ENCODE assay signal across 9 mouse cellular contexts in the genomic region with DNA sequence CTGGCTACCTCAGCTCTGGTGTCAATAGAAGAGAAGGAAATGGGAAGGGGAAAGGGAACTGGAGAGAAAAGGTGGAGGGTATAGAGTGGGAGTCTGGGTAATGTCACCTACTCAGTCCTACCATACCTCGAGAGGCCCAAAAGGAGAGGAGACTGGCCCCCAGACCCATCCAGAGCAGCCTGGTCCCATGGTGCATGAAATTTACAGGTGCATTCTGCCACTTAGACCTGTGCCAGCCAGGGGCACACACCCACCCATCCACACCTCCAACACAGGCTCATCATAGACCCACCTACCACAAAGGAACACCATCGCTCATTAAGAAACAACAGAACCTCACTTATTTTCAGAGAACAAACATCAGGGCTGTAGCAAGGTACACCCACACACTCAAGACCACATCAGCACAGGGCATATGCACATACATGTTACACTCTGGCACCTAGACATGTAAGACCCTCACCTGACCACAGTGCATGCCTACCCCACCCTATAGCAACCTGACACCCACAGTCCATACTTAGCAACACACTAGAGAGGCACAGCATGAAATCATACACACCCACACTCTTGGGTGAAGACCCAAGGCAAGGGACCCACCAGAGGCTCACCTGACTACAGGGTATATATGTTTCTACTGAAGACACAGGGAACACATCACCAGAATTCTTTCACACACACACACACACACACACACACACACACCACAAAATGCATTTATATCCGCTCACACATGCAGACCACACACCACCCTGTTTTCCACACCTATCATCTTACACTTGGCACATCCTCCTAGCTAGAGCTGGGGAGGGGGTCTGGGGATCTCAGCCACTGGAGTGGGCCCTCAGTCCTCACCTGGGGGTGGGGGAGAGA. TPM values are rescaled to one million over a fixed set of nuclear protein-coding genes. Genes with fewer than 3 reads are reported as not detected.
DNase-seq lines count a peak whose midpoint lies in the region; ATAC-seq lines count a peak whose summit lies in the region.
"Had no signal": no experiment of that assay in that cellular context is flagged by ENCODE, and none has a peak within 500 bp of the region (broad histone marks: within the 10 kb centered on the region; RNA-seq: fewer than 3 reads in every experiment).

No protein-coding gene starts in this region.

- no peak overlapping the region for H3K27ac ChIP-seq in kidney, embryonic 15.5 days
- H3K27ac ChIP-seq in embryonic facial prominence, embryonic 13.5 days: no peak overlapping the region
- H3K27ac ChIP-seq in intestine, embryonic 14.5 days (ENCODE audit: low read depth): no peak overlapping the region
- H3K27ac ChIP-seq in neural tube, embryonic 13.5 days (replicated peaks): no peak overlapping the region

- ATAC-seq in kidney, embryonic 15.5 days (replicated peaks; ENCODE audit: low FRiP score): no peak
- ATAC-seq in embryonic facial prominence, embryonic 13.5 days (ENCODE audit: insufficient number of reproducible peaks, insufficient read depth, low FRiP score, low TSS enrichment, low read depth): no peak
- no peak for ATAC-seq in intestine, embryonic 14.5 days (replicated peaks; ENCODE audit: low FRiP score, low TSS enrichment, low read depth)
- no peak for ATAC-seq in neural tube, embryonic 13.5 days (ENCODE audit: low read depth)

- peak overlapping the region; percentile 55 for H3K4me3 ChIP-seq in kidney, embryonic 15.5 days (replicated peaks)
- peak overlapping the region; percentile 53; the same call in 1 of the 2 replicates for H3K4me3 ChIP-seq in embryonic facial prominence, embryonic 13.5 days
- H3K4me3 ChIP-seq in intestine, embryonic 14.5 days (ENCODE audit: low read depth, low read length): peak overlapping the region; percentile 37
- peak overlapping the region; percentile 54 for H3K4me3 ChIP-seq in neural tube, embryonic 13.5 days

- no peak for DNase-seq in kidney, postnatal 14 days
- DNase-seq in intestine, embryonic 14.5 days (ENCODE audit: low spot score): no peak
- DNase-seq in adrenal gland, postnatal 25 days: no peak
- DNase-seq in adrenal gland, postnatal 4 days (ENCODE audit: low spot score in 2 of 2): no peak
- DNase-seq in kidney, adult 11 months: no peak

- no peaks in the 10 kb centered on the region for H3K9me3 ChIP-seq in kidney, embryonic 15.5 days (replicated peaks)
- H3K9me3 ChIP-seq in embryonic facial prominence, embryonic 13.5 days: no peaks in the 10 kb centered on the region
- H3K9me3 ChIP-seq in intestine, embryonic 14.5 days (ENCODE audit: control insufficient read depth, low read length): no peaks in the 10 kb centered on the region
- H3K9me3 ChIP-seq in neural tube, embryonic 13.5 days: no peaks in the 10 kb centered on the region

- H3K9ac ChIP-seq in kidney, embryonic 15.5 days: no peak overlapping the region
- H3K9ac ChIP-seq in embryonic facial prominence, embryonic 13.5 days: no peak overlapping the region
- no peak overlapping the region for H3K9ac ChIP-seq in intestine, embryonic 14.5 days (ENCODE audit: low read length)
- H3K9ac ChIP-seq in neural tube, embryonic 13.5 days: peak overlapping the region; percentile 78

- no peaks in the 10 kb centered on the region for H3K36me3 ChIP-seq in kidney, embryonic 15.5 days
- no peaks in the 10 kb centered on the region for H3K36me3 ChIP-seq in embryonic facial prominence, embryonic 13.5 days
- H3K36me3 ChIP-seq in intestine, embryonic 14.5 days (ENCODE audit: control insufficient read depth, insufficient read depth, low read length): no peaks in the 10 kb centered on the region
- no peaks in the 10 kb centered on the region for H3K36me3 ChIP-seq in neural tube, embryonic 13.5 days

- H3K4me1 ChIP-seq in kidney, embryonic 15.5 days: peaks cover 24% of the 10 kb centered on the region
- H3K4me1 ChIP-seq in embryonic facial prominence, embryonic 13.5 days: peaks cover 23% of the 10 kb centered on the region
- peaks cover 7% of the 10 kb centered on the region for H3K4me1 ChIP-seq in intestine, embryonic 14.5 days (replicated peaks; ENCODE audit: control insufficient read depth, insufficient read depth, low read length)
- H3K4me1 ChIP-seq in neural tube, embryonic 13.5 days (replicated peaks): peaks cover 27% of the 10 kb centered on the region

- peak overlapping the region; percentile 91; the same call in 1 of the 2 replicates for H3K4me2 ChIP-seq in kidney, embryonic 15.5 days
- peak overlapping the region; percentile 93 for H3K4me2 ChIP-seq in embryonic facial prominence, embryonic 13.5 days
- no peak overlapping the region for H3K4me2 ChIP-seq in intestine, embryonic 14.5 days (ENCODE audit: low read length)
- peak overlapping the region; percentile 78 for H3K4me2 ChIP-seq in neural tube, embryonic 13.5 days

- WGBS in kidney, embryonic 15.5 days: 76% methylated on average over 3 of the region's 3 CpGs
- 66% methylated on average over 3 of the region's 3 CpGs for WGBS in embryonic facial prominence, embryonic 13.5 days
- 59% methylated on average over 3 of the region's 3 CpGs for WGBS in intestine, embryonic 14.5 days
- WGBS in neural tube, embryonic 13.5 days: 69% methylated on average over 3 of the region's 3 CpGs

- peaks cover 74% of the 10 kb centered on the region for H3K27me3 ChIP-seq in kidney, embryonic 15.5 days
- H3K27me3 ChIP-seq in embryonic facial prominence, embryonic 13.5 days: peaks cover 69% of the 10 kb centered on the region
- H3K27me3 ChIP-seq in intestine, embryonic 14.5 days (replicated peaks; ENCODE audit: control insufficient read depth, insufficient read depth, low read length): peaks cover 72% of the 10 kb centered on the region
- H3K27me3 ChIP-seq in neural tube, embryonic 13.5 days: peaks cover 74% of the 10 kb centered on the region

RNA-seq across cellular contexts. Expression of a gene that starts 1.1 kb away (rescaled TPM):
- polyA plus RNA-seq in kidney, embryonic 15.5 days (2015; fragmentation: Nextera tagmentation; extraction: Ambion mirVana): 1.3 and 1.8 TPM in 2 replicates
- 2.6 and 4.6 TPM in 2 replicates for polyA plus RNA-seq in embryonic facial prominence, embryonic 13.5 days (2015; fragmentation: Nextera tagmentation; extraction: Ambion mirVana)
- 7.1 and 8.2 TPM in 2 replicates for polyA plus RNA-seq in intestine, embryonic 14.5 days (2014; fragmentation: Nextera tagmentation; extraction: Ambion mirVana)
- 8.4 and 10.1 TPM in 2 replicates for polyA plus RNA-seq in neural tube, embryonic 13.5 days (2015; fragmentation: Nextera tagmentation; extraction: Ambion mirVana)
- 1.3 and 1.4 TPM in 2 replicates for total RNA-seq in adrenal gland, postnatal 25 days (2021)
- total RNA-seq in adrenal gland, postnatal 4 days (2021): 1 to 10 TPM; 3.8 to 4.9 TPM

RNA-seq across cellular contexts. Expression of a gene that starts 4.1 kb away (rescaled TPM):
- 99.8 and 101 TPM in 2 replicates for polyA plus RNA-seq in kidney, embryonic 15.5 days (2015; fragmentation: Nextera tagmentation; extraction: Ambion mirVana)
- polyA plus RNA-seq in embryonic facial prominence, embryonic 13.5 days (2015; fragmentation: Nextera tagmentation; extraction: Ambion mirVana): 72.4 and 87.2 TPM in 2 replicates
- 111 and 114 TPM in 2 replicates for polyA plus RNA-seq in intestine, embryonic 14.5 days (2014; fragmentation: Nextera tagmentation; extraction: Ambion mirVana)
- polyA plus RNA-seq in neural tube, embryonic 13.5 days (2015; fragmentation: Nextera tagmentation; extraction: Ambion mirVana): 51.3 and 67.5 TPM in 2 replicates
- 62.7 and 68.2 TPM in 2 replicates for total RNA-seq in adrenal gland, postnatal 25 days (2021)
- 10 to 100 TPM; 68.4 to 72.5 TPM for total RNA-seq in adrenal gland, postnatal 4 days (2021)

RNA-seq across cellular contexts. Expression of a gene that starts 14.1 kb away (rescaled TPM):
- polyA plus RNA-seq in kidney, embryonic 15.5 days (2015; fragmentation: Nextera tagmentation; extraction: Ambion mirVana): 13.3 and 15.1 TPM in 2 replicates
- polyA plus RNA-seq in embryonic facial prominence, embryonic 13.5 days (2015; fragmentation: Nextera tagmentation; extraction: Ambion mirVana): 50.6 and 60.1 TPM in 2 replicates
- 22.3 and 22.9 TPM in 2 replicates for polyA plus RNA-seq in intestine, embryonic 14.5 days (2014; fragmentation: Nextera tagmentation; extraction: Ambion mirVana)
- 267 and 318 TPM in 2 replicates for polyA plus RNA-seq in neural tube, embryonic 13.5 days (2015; fragmentation: Nextera tagmentation; extraction: Ambion mirVana)
- 1.1 and 2.7 TPM in 2 replicates for total RNA-seq in adrenal gland, postnatal 25 days (2021)
- 10 to 100 TPM; 11.4 to 15.2 TPM for total RNA-seq in adrenal gland, postnatal 4 days (2021)
- total RNA-seq: gastrocnemius, adult 18-20 months had no signal

RNA-seq across cellular contexts. Expression of a gene that starts 16.3 kb away (rescaled TPM):
- 50.3 and 74.1 TPM in 2 replicates for polyA plus RNA-seq in kidney, embryonic 15.5 days (2015; fragmentation: Nextera tagmentation; extraction: Ambion mirVana)
- 89.1 and 90.6 TPM in 2 replicates for polyA plus RNA-seq in embryonic facial prominence, embryonic 13.5 days (2015; fragmentation: Nextera tagmentation; extraction: Ambion mirVana)
- 69.8 and 70.2 TPM in 2 replicates for polyA plus RNA-seq in intestine, embryonic 14.5 days (2014; fragmentation: Nextera tagmentation; extraction: Ambion mirVana)
- 26.3 and 28.2 TPM in 2 replicates for polyA plus RNA-seq in neural tube, embryonic 13.5 days (2015; fragmentation: Nextera tagmentation; extraction: Ambion mirVana)
- 10.0 and 12.7 TPM in 2 replicates for total RNA-seq in adrenal gland, postnatal 25 days (2021)
- 10 to 100 TPM; 45.8 to 47.6 TPM for total RNA-seq in adrenal gland, postnatal 4 days (2021)

RNA-seq across cellular contexts. Expression of a gene that starts 22.7 kb away (rescaled TPM):
- 268 and 290 TPM in 2 replicates for polyA plus RNA-seq in kidney, embryonic 15.5 days (2015; fragmentation: Nextera tagmentation; extraction: Ambion mirVana)
- polyA plus RNA-seq in embryonic facial prominence, embryonic 13.5 days (2015; fragmentation: Nextera tagmentation; extraction: Ambion mirVana): 234 and 262 TPM in 2 replicates
- polyA plus RNA-seq in intestine, embryonic 14.5 days (2014; fragmentation: Nextera tagmentation; extraction: Ambion mirVana): 246 and 252 TPM in 2 replicates
- polyA plus RNA-seq in neural tube, embryonic 13.5 days (2015; fragmentation: Nextera tagmentation; extraction: Ambion mirVana): 211 and 234 TPM in 2 replicates
- total RNA-seq in adrenal gland, postnatal 25 days (2021): 165 and 186 TPM in 2 replicates
- total RNA-seq in adrenal gland, postnatal 4 days (2021): 100 to 1,000 TPM; 168 to 173 TPM
